Mouse (Mus musculus) forebrain, embryonic 10.5 days (tissue): ENCODE measurements around the gene Cenpc1. TPM values are rescaled to one million over a fixed set of nuclear protein-coding genes. Genes with fewer than 3 reads are reported as not detected.

Experiments
- DNase-seq: peaks from one replicate; pipeline ENCODE4 v3.0.0-alpha.2; 2017; ENCODE audit warnings: low spot score; ENCODE audit errors: extremely low spot score
- H3K27ac ChIP-seq: fragments of 300-500 bp; sonication (generic); 2 replicates; pipeline ENCODE4 v1.5.1; 2016; ENCODE audit warnings: mild to moderate bottlenecking
- H3K27me3 ChIP-seq: fragments of 300-500 bp; sonication (generic); 2 replicates; pipeline ENCODE4 v1.6.1; 2016; ENCODE audit warnings: mild to moderate bottlenecking; ENCODE audit not compliant: poor library complexity, severe bottlenecking
- H3K36me3 ChIP-seq: fragments of 300-500 bp; sonication (generic); replicated peaks from 2 replicates; pipeline ENCODE4 v1.6.1; 2016; ENCODE audit warnings: mild to moderate bottlenecking, moderate library complexity
- H3K4me1 ChIP-seq: fragments of 300-500 bp; sonication (generic); 2 replicates; pipeline ENCODE4 v1.6.1; 2016
- H3K4me3 ChIP-seq: fragments of 300-500 bp; sonication (generic); 2 replicates; pipeline ENCODE4 v1.5.1; 2016; ENCODE audit warnings: mild to moderate bottlenecking, moderate library complexity
- H3K9me3 ChIP-seq: fragments of 300-500 bp; sonication (generic); 2 replicates; pipeline ENCODE4 v1.6.1; 2016; ENCODE audit warnings: mild to moderate bottlenecking, moderate library complexity
- WGBS: fragments of 180-500 bp; shearing (Covaris S2); methylation state at CpG from one replicate; pipeline ENCODE4 v1.1.7; 2016; 5-methylcytosine and 5-hydroxymethylcytosine counted together
- polyA plus RNA-seq: library from polyadenylated mRNA; unstranded; fragments of >200 nt; fragmentation: Nextera tagmentation; extraction: Ambion mirVana; gene quantifications from 2 replicates; pipeline ENCODE4 v1.2.1, GENCODE M21; 2016

Gene Cenpc1
- polyA plus RNA-seq, 1 experiment from 2014 or later = 38.9 TPM

DNA sequence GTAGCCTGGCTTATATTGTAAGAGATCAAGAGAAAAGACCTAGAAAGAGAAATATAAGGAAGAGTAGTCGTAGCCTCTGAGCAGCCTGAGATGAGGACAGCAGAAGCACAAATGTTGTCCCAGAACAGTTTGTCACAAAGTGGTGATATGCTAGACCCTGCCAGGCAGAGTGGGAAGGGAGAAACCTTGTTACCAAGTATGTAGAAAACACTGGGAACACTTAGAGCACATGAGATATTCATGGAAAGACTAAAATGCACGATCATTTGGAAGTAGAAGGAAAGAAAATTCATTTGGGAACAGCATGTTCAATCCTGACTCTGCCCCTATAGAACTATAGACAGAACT is 77.9 kb downstream of the Cenpc1 start:
- Histone ChIP-seq H3K9me3 (no peaks in the 10 kb centered on the region), H3K27me3 (no peaks in the 10 kb centered on the region), H3K4me1 (no peaks in the 10 kb centered on the region), H3K36me3 (no peaks in the 10 kb centered on the region), H3K27ac (no peak overlapping the region), H3K4me3 (no peak overlapping the region)
- DNase-seq = no peak
- WGBS = 92% methylated on average over 2 of the region's 2 CpGs

DNA sequence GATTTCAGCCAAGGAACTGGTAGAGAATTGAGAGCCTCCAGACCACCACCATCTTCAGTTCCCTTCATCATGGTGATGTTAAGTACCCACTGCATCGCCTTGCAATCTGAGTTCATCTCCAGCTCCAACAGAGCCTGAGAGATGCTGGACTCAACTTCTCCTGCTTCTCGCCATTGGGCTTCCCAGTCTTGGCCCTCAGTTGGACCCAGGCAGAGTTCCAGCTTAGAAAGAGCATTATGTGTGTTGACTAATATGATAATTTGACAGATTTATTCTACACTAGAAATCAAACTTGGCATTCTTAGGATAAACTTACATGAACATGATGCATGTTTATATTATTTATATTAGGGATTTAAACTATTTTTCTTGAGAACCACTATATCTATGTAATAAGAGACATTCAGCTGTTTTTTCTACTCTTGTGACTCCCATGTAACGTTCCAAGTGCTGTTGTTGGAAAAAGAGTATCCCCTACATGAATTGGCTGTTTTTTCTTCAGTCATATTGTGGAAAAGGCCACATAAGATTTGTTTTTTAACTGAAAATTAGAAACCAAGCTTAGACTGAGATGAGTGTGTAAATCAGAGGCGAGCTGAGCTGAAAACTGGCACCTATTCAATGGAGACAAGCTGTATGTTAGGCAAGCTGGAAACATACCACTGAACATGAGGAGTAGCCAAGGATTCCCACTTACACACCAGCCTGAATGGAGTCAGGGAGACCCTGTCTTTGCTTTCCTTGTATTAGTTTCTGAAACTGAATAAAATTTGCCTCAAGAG is 78.5 kb downstream of the Cenpc1 start:
- WGBS = 87% methylated on average over 4 of the region's 4 CpGs
- Histone ChIP-seq H3K4me1 (no peaks in the 10 kb centered on the region), H3K27me3 (no peaks in the 10 kb centered on the region), H3K27ac (no peak overlapping the region), H3K9me3 (no peaks in the 10 kb centered on the region), H3K36me3 (no peaks in the 10 kb centered on the region), H3K4me3 (no peak overlapping the region)
- no peak for DNase-seq

DNA sequence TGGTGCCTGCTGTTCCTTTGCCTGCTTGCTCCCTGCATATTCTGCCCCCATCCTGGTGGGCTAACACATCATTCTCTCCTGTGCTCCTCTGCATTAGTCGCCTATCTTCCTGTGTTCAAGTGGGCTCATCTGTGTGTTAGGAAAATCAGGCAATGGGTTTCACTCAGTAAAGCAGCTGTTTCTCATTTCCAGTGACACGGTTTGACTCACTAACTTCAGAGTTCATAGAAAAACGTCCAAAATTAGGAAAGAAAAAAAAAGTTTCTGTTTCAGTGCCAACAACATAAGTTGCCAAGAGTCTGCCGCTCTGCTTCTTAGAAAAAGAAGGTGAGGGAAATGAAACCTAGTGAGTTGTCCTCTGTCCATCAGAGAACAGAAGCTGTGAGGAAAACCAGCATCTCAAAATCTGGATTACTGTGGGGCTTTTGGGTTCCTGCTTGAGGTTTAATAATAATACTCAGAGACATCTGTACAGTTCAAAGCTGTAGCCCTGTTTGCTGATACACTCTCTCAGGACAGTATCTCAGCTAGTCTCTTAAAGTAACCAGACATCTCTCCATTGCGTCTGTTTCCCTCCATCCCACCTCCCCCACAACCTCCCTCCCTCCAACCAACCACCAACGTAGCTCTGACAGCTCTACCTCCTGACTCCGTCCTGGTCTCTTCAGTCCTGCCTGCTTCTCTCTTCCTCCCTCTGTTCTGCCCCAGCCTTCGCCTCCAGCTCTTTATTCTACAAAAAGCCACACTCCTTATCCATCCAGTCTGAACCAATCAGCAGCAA is 87.5 kb downstream of the Cenpc1 start:
- Histone ChIP-seq H3K27ac (no peak overlapping the region), H3K4me3 (no peak overlapping the region), H3K36me3 (no peaks in the 10 kb centered on the region), H3K27me3 (no peaks in the 10 kb centered on the region), H3K9me3 (no peaks in the 10 kb centered on the region), H3K4me1 (no peaks in the 10 kb centered on the region)
- no peak for DNase-seq
- WGBS = 77% methylated on average over 8 of the region's 8 CpGs

DNA sequence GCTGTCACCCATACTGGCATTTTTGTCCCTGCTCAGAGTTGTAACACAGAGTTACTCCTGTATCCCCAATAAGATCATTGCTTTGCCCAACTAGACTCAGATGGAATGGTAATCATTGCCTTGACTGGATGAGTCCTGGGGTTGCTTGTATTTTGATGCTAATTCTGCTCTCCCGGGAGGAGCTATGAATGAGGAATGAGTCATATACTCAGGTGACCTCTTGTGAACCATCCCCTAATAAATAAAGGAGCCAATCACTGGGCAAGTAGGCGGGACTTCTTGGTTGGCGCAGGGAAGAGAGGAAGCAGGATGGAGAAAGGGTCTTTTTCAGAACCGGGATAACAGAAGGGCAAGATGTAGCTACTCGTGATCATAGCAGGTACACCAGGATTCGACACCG is 102.6 kb downstream of the Cenpc1 start:
- DNase-seq = no peak
- H3K9me3 ChIP-seq = no peaks in the 10 kb centered on the region; the same call in 1 of the 2 replicates
- whole genome bisulfite sequencing = 85% methylated on average over 7 of the region's 7 CpGs

More for the DNA sequence above, 102.6 kb downstream of the Cenpc1 start:
- Histone ChIP-seq H3K4me1 (no peaks in the 10 kb centered on the region), H3K36me3 (no peaks in the 10 kb centered on the region), H3K4me3 (no peak overlapping the region), H3K27ac (no peak overlapping the region), H3K27me3 (no peaks in the 10 kb centered on the region)

Other genes starting within 250 kb of the Cenpc1 start
- gene Stap1, start 6.2 kb upstream of the Cenpc1 start, polyA plus RNA-seq = 0.06 and 0.09 TPM in 2 replicates
- gene Uba6, start 107.2 kb upstream of the Cenpc1 start, polyA plus RNA-seq = 15.5 and 17.0 TPM in 2 replicates
- not detected in 2 replicates for gene Gnrhr, start 132.3 kb upstream of the Cenpc1 start, polyA plus RNA-seq
- gene Tmprss11c, start 223.7 kb upstream of the Cenpc1 start, polyA plus RNA-seq = not detected in 2 replicates